Mouse (Mus musculus) stomach, postnatal 0 days (tissue): ENCODE data around the gene Paxbp1. TPM values are rescaled to one million over a fixed set of nuclear protein-coding genes. Genes with fewer than 3 reads are reported as not detected.

ENCODE experiments used
- ATAC-seq: fragments of 200-750 bp; cut with Nextera tagmentation; 2 replicates; pipeline ENCODE4 v1.8.0; 2017; ENCODE audit not compliant: low FRiP score, low TSS enrichment
- DNase-seq: peaks from one replicate; pipeline ENCODE4 v3.0.0-alpha.2; 2016; ENCODE audit warnings: low spot score
- H3K27ac ChIP-seq: fragments of 300-500 bp; sonication (generic); replicated peaks from 2 replicates; pipeline ENCODE4 v1.5.1; 2014; ENCODE audit warnings: mild to moderate bottlenecking, control low read depth
- H3K27me3 ChIP-seq: fragments of 300-500 bp; sonication (generic); 2 replicates; pipeline ENCODE4 v1.6.1; 2014; ENCODE audit warnings: low read length; ENCODE audit not compliant: control insufficient read depth, insufficient read depth
- H3K36me3 ChIP-seq: fragments of 300-500 bp; sonication (generic); 2 replicates; pipeline ENCODE4 v1.6.1; 2014; ENCODE audit warnings: low read length, mixed read lengths; ENCODE audit not compliant: control insufficient read depth, insufficient read depth
- H3K4me1 ChIP-seq: fragments of 300-500 bp; sonication (generic); replicated peaks from 2 replicates; pipeline ENCODE4 v1.6.1; 2014; ENCODE audit warnings: antibody characterized with exemption; ENCODE audit not compliant: control insufficient read depth, insufficient read depth
- H3K4me2 ChIP-seq: fragments of 300-500 bp; sonication (generic); replicated peaks from 2 replicates; pipeline ENCODE4 v1.6.1; 2014; ENCODE audit warnings: low read depth, mild to moderate bottlenecking, control low read depth, moderate library complexity
- H3K4me3 ChIP-seq: fragments of 300-500 bp; sonication (generic); 2 replicates; pipeline ENCODE4 v1.5.1; 2014; ENCODE audit warnings: low read depth, low read length, control low read depth
- H3K9ac ChIP-seq: fragments of 300-500 bp; sonication (generic); 2 replicates; pipeline ENCODE4 v1.6.1; 2014; ENCODE audit warnings: mild to moderate bottlenecking, low read length, control low read depth, mixed read lengths
- H3K9me3 ChIP-seq: fragments of 300-500 bp; sonication (generic); 2 replicates; pipeline ENCODE4 v1.6.1; 2016; ENCODE audit warnings: low read length; ENCODE audit not compliant: control insufficient read depth
- CTCF ChIP-seq: IDR thresholded peaks from 2 replicates; pipeline ENCODE4 v1.5.1; 2016; ENCODE audit warnings: antibody characterized with exemption, low read depth, mild to moderate bottlenecking, moderate library complexity
- EP300 ChIP-seq: optimal IDR thresholded peaks from 2 replicates; pipeline ENCODE3; 2016; ENCODE audit warnings: antibody characterized with exemption
- WGBS: fragments of 180-500 bp; shearing (Covaris S2); extraction: QIAGEN DNeasy Blood & Tissue Kit; methylation state at CpG from one replicate; pipeline ENCODE4 v1.1.7; 2014; 5-methylcytosine and 5-hydroxymethylcytosine counted together
- polyA plus RNA-seq: library from polyadenylated mRNA; unstranded; fragments of >200 nt; fragmentation: Nextera tagmentation; extraction: Ambion mirVana; gene quantifications from 2 replicates; pipeline ENCODE4 v1.2.1, GENCODE M21; 2015

Paxbp1 gene
- polyA plus RNA-seq, 1 experiment from 2014 or later, result 15.0 TPM

DNA sequence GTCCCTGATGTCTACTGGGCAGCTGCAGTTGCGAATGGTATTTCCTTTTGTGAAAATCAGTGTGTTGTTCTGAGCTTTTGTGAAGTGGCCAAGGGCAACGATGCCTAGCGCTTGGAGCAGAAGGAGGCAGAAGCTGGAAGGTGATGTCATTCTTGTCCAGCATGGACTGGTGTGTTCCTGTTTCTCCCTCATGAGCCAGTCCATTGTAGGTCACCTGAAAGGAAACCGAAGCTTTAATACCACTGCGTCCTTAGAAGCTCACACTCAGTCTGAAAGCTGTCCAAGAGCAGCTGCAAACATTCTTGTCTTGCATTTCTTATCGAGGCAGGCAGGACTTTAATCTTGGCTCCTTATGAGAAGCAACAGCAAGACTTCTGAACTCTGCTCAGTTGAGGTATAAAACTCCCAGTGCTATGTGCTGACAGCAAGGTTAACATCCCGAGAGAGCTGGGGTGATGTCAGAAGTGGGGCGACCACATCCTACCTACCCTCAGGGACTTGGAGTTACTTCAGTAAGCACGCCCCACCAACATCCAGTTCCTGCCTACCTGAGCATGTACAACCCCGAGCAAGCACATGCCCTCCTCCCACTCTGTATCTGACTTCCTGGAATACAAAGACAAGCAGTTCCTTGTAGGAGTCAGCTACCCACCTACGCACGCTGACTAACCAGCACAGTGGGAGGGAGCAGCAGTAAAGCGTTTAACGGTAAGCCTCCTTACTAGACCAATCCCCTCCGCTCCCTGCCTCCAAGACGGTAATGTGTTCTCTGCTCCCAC lies 11.9 kb upstream of the Paxbp1 start:
- ATAC-seq, result peak; percentile 99
- no peaks in the 10 kb centered on the region for H3K4me1 ChIP-seq
- no peak overlapping the region for H3K9ac ChIP-seq
- no peaks in the 10 kb centered on the region for H3K36me3 ChIP-seq
- H3K4me3 ChIP-seq, result no peak overlapping the region
- H3K27me3 ChIP-seq, result no peaks in the 10 kb centered on the region
- TF ChIP-seq CTCF (no peak), EP300 (no peak)
- 37% methylated on average over 16 of the region's 16 CpGs for WGBS
- H3K27ac ChIP-seq, result peak overlapping the region; percentile 69
- H3K4me2 ChIP-seq, result 0 out of 2 replicates have a peak overlapping the region, but pooled peaks have one; percentile 8
- peak; percentile 76 for DNase-seq
- no peaks in the 10 kb centered on the region for H3K9me3 ChIP-seq

DNA sequence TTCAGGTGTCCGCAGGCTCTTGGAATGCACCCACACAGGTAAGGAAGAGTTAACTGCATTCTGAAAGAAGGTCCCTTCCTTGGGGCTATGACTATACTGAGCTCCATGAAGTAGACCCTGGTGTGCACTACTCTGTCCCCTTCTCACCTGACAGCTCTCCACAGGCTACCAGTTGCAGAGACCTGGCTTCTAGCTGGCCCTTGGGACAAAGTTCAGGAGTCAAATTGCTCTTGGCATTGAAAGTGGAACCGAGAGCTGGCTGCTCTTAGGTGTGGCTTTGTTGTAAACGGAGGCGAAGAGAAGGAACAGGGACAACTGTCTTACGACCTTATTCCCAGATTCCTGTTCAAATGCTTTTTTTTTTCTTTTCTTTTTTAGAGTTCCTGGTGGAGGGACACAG lies 10.8 kb upstream of the Paxbp1 start:
- no peak for TF ChIP-seq CTCF
- no peak for TF ChIP-seq EP300

DNA sequence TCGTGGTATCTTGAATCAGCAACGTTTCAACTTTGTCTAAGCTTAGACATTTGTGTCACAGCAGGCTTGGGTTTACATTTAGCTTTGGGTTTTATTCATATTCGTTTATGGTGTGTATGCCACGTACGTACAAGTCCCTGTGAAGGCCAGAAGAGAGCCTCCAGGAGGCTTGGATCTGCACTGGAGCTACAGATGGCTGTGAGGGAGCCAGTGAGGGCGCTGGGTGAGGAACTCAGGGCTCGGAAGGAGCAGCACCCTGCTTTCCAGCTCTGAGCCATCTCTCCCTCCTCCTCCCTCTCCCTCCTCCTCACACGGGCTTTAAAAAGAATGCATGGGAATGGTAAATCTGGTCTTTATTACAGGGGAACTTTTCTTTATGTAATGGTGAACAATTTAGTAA lies 9.3 kb upstream of the Paxbp1 start:
- no peak for ATAC-seq
- WGBS, result 52% methylated on average over 8 of the region's 8 CpGs

More for the DNA sequence above, 10.8 kb upstream of the Paxbp1 start:
- Histone ChIP-seq H3K36me3 (no peaks in the 10 kb centered on the region), H3K4me2 (no peak overlapping the region), H3K4me3 (no peak overlapping the region), H3K27me3 (no peaks in the 10 kb centered on the region), H3K9me3 (no peaks in the 10 kb centered on the region), H3K9ac (no peak overlapping the region), H3K4me1 (no peaks in the 10 kb centered on the region), H3K27ac (no peak overlapping the region)
- DNase-seq, result no peak
- ATAC-seq, result no peak
- 66% methylated on average over 5 of the region's 5 CpGs for WGBS

DNA sequence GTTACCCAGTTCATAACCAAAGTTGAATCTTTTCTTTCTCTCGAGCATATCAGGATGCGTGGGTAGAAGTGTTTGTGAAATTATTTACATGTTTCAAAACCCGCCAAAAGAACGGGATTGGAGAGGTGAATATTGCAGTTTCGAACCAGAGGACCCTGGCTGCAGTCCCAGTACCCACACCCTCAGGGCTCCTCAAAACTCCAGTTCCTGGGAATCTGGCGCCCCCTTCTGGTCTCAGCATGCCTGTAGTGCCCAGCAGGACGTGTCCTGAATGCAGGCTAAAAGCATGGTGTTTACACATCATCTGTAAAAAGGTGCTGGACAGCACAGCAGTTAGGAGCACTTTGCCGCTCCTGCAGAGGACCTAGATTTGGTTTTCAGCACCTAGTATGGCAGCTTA lies 1.2 kb upstream of the Paxbp1 start:
- ATAC-seq (no peak), DNase-seq (peak; percentile 68)
- Histone ChIP-seq H3K9me3 (no peaks in the 10 kb centered on the region), H3K9ac (no peak overlapping the region), H3K4me2 (no peak overlapping the region), H3K27ac (no peak overlapping the region), H3K36me3 (no peaks in the 10 kb centered on the region), H3K27me3 (no peaks in the 10 kb centered on the region), H3K4me1 (no peaks in the 10 kb centered on the region), H3K4me3 (no peak overlapping the region)
- TF ChIP-seq CTCF (peak; percentile 70), EP300 (no peak)
- WGBS, result 58% methylated on average over 8 of the region's 8 CpGs

More for the DNA sequence above, 9.3 kb upstream of the Paxbp1 start:
- Histone ChIP-seq H3K9me3 (no peaks in the 10 kb centered on the region), H3K9ac (no peak overlapping the region), H3K4me1 (no peaks in the 10 kb centered on the region), H3K27ac (no peak overlapping the region), H3K27me3 (no peaks in the 10 kb centered on the region), H3K4me2 (no peak overlapping the region), H3K4me3 (no peak overlapping the region), H3K36me3 (no peaks in the 10 kb centered on the region)
- TF ChIP-seq EP300 (no peak), CTCF (no peak)
- no peak for DNase-seq

DNA sequence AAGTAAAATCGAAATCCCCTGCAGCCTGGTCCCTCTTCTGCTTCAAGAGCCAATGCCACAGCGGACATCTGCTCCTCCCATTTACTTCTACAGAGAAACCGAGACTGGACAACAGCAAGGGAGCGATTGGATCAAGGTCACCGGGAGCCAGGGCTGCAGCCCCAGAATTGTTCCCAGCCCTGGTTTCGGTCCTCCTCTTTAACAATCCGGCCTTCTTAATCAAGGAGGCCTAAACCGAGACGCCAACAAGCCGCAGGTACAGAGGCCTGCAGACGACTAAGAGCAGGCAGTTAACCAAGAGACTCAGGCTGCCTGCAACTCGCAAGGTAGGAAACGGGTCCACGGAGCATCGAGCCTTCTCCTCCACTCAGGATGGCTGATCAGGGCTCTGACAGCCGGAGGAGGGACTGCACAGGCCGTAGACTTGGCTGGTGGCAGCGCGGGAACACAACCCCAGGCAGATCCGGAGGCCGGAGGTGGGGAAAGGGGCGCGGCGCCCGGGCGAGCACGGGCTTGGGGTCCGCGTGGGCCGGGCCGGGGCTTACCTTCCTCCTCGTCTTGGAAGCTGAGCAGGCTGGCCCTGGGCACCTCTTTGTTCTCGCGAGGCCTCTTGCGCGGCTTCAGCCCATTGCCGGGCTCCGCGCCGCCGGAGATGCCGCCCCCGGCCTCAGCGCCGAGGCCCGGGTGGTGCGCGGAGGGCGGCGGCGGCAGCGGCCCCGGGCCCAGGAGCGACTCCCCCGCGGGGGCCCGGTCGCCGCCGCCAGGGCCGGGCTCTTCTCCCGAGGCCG lies 688 bp downstream of the Paxbp1 start:
- Histone ChIP-seq H3K9ac (peak overlapping the region; percentile 94), H3K9me3 (no peaks in the 10 kb centered on the region), H3K27ac (peak overlapping the region; percentile 98), H3K27me3 (no peaks in the 10 kb centered on the region), H3K4me1 (no peaks in the 10 kb centered on the region), H3K4me2 (peak overlapping the region; percentile 86), H3K36me3 (no peaks in the 10 kb centered on the region), H3K4me3 (peak overlapping the region; percentile 90)
- under 1% methylated on average over 48 of the region's 63 CpGs for WGBS
- ATAC-seq, result peak; percentile 85
- TF ChIP-seq CTCF (no peak), EP300 (no peak)
- peak; percentile 80 for DNase-seq

DNA sequence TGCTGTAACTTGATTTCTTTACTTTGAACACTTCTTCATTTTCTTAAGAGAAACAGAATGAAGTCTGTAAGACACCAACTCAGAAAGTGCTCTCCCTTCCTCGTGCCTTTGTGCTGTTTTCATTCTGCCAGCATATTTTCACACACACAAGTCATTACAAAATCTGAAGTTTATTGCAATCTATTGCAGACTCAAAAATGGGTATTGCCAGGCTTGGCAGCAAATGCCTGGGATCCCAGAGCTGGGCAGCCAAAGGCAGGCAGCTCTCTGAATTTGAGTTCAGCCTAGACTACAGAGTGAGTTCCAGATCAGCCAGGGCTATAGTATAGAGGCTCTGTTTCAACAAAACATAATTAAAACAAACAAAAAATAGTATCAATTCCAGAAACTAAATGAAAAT lies 1.7 kb downstream of the Paxbp1 start:
- H3K27ac ChIP-seq, result no peak overlapping the region
- H3K4me3 ChIP-seq, result no peak overlapping the region
- 32% methylated on average over 1 of the region's 1 CpGs for WGBS
- H3K4me1 ChIP-seq, result no peaks in the 10 kb centered on the region
- no peak overlapping the region for H3K9ac ChIP-seq
- no peak for ATAC-seq
- no peak for DNase-seq
- H3K9me3 ChIP-seq, result no peaks in the 10 kb centered on the region
- no peaks in the 10 kb centered on the region for H3K27me3 ChIP-seq
- TF ChIP-seq CTCF (no peak), EP300 (no peak)
- 0 out of 2 replicates have a peak, but pooled peaks cover 3% of the 10 kb centered on the region for H3K36me3 ChIP-seq
- peak overlapping the region; percentile 33 for H3K4me2 ChIP-seq
